Mouse (Mus musculus) embryo, embryonic 10.5 days (tissue): ENCODE results near the gene Insig1.

Source experiments
- DNase-seq: peaks from one replicate; pipeline ENCODE4 v3.0.0-alpha.2; 2015; ENCODE audit warnings: low spot score

The Insig1 gene

DNA sequence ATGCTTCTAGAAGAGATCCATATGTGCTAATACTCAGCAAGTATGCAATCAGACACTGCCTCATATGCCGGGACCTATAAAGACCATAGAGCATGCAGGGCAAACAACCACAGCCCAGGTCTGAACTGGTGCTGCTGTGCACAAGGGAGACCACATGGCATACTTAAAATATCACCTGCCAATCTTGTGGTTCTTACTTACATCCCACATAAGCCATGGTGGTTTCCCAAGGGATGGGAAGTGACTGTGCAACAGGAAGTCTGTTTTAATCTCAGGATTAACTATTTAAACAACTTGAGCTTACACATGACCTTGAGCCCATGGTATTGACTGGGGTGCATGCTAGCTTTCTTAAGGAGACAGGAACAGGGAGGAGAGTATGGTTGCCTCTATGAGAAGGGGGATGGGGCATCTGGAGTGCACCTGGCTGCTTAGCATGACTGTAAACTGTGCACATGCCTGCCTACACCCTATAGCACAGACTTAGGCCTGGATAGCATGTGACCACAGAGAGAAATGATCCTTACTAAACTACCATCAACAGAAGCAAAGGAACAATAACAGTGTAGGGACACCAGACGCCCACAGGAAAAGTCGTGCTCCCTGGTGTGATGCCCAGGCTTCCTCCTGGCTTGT, 7.1 kb upstream of the Insig1 start:
- no peak for DNase-seq

DNA sequence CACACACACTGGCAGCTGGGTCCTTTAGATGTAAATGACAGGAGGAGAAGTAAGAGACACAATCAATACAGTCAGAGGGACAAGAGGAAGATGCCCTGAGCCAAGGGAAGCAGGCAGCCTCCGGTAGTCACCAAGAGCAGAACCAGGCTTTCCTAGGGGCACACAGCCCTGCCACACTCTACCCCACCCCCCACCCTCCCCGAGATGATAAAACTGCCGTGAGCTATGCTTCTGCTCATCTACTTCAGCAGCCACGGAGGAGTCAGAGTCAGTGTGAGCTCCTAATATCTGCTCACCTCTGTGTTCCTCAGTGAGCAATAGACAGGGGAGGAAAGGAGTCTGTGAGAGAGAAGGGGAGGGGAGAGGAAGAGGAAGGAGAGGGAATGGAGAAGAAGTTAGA, 5.9 kb upstream of the Insig1 start:
- DNase-seq: no peak

DNA sequence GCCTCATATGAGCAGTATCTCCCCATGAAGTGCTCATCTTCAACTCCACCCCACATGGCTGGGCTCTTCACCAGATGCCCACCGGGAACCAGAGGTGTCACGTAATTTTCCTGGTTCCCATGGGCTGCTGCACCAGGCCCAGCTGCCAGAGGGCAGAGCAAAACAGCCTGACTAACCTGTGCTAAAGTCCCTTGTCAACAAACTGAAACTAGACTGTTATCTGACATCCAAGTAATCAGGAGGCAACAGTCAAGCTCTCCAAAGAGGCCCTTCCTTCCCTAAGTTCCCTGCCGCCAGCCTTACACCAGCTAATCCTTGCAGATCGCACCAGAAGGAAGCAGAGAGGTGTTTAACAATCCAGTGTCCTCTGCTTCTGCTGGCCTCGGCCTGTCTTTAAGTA, 4.9 kb upstream of the Insig1 start:
- DNase-seq: no peak

DNA sequence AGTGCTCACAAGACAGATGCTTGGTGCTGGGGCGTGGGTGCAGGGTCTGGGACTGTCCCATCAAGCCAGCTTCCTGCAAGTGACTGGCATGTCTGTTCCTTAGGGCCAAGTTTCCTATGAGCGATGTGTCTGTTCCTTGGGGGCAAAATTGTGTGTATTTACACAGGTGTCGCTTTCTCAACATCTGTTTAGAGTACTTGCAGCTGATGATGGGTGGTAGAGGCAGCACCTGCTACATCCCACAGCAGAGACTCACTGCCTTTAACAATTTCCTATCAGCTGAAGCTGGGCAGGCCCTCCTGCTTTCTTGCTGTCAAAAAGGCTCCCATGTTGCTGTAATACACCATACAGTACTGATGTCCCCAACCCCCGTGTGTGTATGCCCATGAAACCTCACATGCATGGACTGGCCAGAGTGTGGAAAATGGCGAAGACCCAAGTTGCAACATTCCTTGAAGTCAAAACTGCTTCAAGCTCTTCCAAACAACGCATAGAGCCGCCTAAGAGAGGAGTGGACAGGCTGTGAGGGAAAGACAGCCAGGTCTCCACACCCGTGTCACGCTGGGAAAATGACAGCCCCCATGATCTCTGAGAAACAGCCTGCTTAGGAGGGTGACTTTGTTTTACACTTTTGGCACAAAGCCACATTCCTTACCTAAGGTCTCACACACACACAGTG, 875 bp upstream of the Insig1 start:
- peak; percentile 27 for DNase-seq

DNA sequence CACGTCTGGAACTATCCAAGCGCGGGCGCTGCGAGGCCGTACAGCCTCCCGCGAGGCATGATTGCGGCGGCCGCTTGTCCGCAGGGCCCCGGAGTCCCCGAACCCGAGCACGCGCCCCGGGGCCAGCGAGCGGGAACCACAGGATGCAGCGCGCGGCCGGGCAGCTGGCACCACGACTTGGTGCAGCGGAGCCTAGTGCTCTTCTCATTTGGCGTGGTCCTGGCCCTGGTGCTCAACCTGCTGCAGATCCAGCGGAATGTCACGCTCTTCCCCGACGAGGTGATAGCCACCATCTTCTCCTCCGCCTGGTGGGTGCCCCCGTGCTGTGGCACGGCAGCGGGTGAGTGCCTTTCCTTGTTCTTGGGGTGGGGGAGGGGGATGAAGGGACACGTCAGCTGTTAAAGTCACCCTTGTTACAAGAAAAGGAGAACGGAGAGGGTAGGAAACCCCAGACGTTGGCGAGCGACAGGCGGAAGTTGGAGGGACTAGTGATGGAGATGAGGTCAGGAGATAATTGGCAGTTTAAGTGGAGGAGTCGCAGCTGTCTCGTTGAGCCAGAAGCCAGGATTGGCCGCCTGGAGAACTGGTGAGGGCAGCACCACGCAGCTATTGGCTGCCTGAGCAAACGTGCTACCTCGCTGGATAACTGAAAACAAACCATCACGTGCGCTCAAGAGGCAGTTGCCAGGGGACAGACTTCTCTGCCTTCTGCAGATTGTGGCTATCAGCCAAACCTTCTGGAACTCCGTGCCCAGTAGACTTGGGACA, 477 bp downstream of the Insig1 start:
- DNase-seq: peak; percentile 94

DNA sequence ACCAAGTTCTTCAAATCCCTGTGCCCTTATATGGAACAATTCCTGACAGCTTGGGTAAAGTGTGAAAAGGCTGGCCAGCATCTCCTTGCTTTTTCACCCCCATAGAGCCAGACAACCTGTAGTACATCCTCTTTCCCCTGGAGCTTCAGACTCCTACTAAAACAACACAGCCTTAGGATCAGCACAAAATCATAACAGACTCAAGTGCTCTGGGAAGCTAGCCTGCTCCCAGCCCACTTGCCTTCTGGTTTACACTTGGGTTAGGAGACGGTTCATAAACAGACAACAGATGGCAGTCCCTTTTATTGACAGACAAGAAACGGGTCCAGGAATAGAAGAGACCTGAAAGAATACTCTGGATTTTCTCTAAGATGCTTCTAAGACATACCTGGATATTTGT, 8.3 kb downstream of the Insig1 start:
- DNase-seq: no peak

DNA sequence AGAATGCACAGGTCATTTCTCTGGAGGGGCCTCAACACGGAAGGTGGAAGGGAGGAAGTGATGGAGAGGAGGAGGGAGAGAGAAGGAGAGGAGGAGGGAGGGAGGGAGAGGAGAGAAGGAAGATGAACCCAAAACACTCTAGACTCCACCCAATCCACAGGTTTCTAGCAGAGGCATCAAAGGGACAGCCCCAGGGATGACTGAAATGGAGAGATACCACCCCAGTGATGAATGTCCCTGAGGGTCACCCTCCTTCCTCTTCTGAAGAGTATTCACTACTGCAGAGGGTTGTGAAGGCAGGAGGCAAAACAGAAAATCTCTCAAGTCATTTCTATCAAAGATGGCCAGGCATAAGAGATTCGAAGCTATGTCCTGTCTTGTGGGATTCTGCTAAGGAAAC, 10.0 kb downstream of the Insig1 start:
- DNase-seq: no peak

DNA sequence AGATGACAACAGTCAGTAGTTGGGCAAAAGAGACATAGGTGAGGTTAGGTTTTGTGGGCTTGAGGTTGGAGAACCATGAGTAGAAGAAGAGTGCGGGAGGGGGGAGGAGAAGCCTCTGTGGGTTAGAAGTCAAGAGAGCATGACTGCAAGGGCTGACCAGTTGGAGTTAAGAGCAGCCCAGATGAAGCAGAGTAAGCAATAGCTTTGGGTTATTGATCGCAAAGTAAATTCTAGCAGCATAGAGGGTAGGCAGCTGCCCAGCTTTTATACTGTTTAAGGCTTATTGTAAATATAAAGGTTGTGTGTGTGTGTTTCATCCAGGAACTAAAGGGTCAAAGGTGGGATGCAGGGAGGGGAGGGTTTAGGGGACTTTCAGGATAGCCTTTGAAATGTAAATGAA, 10.7 kb downstream of the Insig1 start:
- DNase-seq: no peak

DNA sequence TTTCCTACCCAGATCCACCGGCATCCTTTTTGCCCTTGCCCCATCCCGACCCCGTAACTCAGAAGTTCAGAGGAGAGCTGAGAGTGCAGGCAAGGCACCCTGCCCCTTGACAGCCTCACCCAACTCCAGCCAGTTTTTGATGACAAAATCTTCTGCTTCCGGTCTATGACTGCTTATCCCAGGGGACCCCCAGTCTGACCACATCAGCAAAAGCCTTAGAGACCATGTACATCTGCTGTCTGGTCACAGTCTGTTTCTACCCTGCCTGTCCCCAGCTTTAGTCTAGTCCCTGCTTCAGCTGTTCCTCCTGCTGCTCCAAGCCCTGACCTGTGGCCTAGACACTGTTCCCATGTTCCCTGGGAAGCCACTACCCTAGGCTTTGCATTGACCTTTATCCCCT, 11.1 kb downstream of the Insig1 start:
- no peak for DNase-seq

DNA sequence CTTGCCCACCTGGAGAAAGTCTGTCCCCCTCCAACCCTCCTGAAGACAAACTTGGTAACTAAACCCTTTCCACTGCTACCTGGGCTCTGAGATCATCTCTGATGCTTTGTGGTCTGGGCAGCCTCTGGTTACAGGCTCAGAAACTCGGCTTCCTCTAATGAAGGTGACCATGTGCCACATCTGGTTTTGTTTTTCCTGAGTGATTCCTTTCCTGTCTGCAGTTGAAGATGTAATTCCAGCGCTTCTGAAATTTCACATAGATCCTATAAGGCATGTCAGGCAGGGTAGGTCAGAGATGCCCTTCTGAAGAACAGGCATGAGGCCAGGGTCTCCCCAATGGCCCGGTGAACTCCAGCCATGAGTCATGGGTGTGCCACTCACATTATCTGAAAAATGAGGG, 11.6 kb downstream of the Insig1 start:
- peak; percentile 37 for DNase-seq

DNA sequence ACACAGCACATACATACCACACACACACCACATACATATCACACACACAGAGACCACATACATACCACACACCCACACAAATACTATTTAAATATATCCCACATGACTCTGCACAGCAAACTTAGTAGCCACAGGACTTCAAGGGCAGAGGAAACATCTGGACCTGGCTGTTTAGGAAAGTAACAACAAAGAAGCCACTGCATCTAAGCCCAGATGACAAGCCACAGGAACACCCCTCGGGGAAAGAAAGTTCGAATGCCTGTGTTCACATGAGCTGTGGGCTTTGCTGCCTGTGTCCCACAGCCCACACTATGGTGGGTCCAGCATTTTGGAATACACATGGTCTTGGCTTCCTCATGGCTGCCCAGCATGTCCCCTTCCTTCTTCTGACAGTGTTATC, 13.6 kb downstream of the Insig1 start:
- no peak for DNase-seq

DNA sequence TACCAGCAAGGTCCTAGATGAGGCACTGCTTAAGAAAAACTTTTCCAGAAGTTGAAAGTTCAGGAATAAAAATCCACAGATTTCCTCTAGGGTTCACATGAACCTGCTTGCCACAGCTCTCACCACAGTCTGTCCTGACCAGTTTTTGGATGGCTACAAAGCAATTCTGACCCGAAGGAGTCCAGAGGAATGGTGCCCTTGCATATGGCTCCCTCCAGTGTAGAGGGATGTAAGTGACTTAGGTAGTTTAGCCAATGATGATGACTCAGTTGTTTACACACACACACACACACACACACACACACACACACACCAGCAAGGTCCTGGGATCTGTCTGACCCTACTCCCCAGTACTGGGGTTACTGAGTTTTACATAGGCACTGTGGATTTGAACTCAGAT, 19.4 kb downstream of the Insig1 start:
- DNase-seq: no peak

DNA sequence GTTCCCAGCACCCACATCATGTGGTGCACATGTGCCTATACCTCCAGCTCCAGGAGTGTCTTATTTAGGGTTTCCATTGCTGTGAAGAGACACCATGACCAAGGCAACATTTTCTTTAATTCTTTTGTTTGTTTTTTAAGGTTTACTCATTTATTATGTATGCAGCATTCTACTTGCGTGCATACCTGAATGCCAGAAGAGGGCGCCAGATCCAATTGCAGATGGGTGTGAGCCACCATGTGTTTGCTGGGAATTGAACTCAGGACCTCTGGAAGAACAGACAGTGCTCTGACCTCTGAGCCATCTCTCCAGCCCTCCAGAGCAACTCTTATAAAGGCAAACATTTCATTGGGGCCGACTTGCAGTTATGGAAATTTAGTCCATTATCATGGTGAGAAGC, 21.2 kb downstream of the Insig1 start:
- no peak for DNase-seq

DNA sequence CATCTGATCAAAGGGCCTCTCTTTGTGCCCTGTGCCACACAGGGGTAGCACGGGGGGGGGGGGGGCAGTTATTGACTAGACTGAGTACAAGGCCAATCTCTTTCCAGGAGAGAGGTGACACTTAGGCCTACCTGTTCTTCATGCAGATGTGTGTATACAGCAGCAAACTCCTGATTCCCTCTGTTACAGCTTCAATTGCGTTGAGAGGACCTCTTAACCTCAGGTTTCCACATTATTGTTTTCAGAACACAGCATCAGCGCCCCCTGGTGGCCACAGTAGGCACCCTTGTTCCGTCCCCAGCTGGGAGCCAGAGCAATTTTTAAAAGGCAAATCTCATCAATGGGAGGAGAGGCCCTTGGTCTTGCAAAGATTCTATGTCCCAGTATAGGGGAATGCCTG, 22.7 kb downstream of the Insig1 start:
- DNase-seq: peak; percentile 89

DNA sequence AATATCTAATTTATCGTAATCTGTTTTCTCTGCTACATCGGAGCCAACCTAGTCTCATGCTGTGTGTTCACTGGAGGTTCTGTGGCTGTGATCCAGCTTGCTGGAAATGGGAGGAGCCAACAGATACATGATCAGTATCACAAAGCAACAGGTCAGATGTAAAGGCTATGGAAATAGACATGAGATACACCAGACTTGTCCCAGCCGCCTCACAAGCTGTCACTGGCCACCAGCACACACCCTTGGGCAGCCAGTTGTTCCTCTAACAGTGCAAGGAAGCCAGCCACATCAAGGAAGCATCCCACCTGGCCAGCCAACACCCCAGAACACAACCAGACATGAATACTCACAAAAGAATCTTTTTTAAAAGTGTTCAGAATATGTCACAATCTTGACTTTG, 23.2 kb downstream of the Insig1 start:
- no peak for DNase-seq

DNA sequence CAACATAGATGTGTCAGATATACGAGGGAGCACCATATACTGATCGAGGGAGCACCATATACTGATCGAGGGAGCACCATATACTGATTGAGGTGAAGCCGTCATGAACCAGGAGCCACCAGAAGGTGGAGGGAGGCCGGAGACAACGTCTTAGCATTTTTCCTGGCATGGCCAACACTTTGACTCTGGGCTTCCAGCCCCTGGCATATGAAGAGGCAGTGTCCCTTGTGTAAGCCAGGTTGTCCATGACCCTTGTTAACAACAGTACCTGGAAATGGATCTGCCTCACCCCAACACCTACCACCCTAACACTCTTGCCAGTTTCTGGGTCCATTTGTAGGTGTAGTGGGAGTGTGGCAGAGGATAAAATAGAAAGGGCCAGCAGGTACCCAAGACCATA, 23.7 kb downstream of the Insig1 start:
- DNase-seq: no peak

DNA sequence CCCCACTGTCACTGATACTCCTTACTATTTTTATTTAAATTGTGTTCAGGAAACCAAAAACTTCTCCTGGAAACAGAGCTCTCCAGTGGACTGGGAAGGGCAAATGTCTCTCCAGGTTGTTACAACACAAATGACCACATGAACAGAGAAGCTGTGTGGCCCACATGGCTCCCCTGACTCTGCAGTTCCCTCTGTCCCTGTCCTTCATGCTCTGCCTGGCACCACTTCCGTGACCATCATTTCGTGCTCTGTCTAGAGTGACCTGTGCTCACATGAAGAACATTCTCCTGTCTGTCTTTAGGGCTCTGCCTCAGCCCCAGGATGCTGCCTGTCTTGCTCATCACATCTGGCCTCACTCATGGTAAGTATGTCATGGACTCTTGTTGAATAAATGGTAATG, 24.5 kb downstream of the Insig1 start:
- no peak for DNase-seq

DNA sequence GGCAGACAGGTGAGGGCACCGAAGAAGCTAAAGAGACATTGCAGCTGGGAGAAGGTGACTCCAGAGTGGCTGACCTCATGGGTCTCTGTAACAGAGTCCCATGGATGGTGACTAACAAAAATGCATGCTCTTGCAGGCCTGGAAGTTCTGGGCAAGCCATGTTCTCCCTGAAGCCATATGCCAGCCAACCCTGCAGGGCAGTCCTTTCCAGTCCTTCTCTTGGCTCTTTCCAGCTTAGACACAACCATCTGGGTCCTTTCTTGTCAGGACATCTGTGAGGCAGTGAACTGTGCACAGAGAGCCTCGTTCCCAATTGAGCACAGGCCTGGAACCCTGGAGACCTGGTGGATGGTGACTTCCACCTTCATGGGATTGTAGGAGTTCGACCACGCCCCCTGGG, 35.8 kb downstream of the Insig1 start:
- no peak for DNase-seq

DNA sequence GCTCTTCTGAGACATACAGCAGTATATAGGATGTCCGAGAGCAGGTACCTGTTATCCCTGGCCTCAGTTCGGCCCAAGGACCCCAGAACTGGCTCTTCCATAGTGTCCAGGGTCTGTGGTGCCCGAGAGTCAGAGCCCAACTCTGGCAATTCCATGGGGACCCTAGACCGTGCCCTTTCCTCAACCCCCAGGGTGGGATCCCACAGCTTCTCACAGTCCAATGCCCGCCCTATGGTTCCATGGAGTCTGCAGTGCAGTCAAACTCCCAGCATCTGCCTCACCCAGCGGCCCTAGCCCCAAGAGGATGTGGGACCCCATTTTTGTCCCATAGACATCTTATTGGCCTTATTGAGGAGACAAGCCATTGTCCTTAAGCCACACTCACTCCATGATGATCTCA, 36.8 kb downstream of the Insig1 start:
- no peak for DNase-seq

DNA sequence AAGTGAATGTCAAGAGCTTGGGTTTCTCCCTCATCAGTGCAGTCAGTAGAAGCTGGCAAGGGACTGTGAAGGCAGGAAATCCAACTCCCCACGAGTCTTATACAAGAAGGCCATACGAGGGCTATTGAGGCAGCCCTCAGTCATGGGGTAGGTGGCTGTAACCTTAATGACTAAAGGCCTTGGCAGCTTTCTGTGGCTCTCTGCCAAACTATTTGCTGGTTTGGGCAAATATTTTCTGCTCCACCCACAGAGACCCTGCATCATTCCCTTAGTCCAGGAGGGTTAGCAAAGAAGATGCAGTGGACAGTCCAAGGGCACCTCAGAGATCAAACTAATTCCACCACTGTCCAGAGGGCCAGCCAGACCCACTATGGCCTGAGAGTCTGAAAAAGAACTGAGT, 39.7 kb downstream of the Insig1 start:
- no peak for DNase-seq

DNA sequence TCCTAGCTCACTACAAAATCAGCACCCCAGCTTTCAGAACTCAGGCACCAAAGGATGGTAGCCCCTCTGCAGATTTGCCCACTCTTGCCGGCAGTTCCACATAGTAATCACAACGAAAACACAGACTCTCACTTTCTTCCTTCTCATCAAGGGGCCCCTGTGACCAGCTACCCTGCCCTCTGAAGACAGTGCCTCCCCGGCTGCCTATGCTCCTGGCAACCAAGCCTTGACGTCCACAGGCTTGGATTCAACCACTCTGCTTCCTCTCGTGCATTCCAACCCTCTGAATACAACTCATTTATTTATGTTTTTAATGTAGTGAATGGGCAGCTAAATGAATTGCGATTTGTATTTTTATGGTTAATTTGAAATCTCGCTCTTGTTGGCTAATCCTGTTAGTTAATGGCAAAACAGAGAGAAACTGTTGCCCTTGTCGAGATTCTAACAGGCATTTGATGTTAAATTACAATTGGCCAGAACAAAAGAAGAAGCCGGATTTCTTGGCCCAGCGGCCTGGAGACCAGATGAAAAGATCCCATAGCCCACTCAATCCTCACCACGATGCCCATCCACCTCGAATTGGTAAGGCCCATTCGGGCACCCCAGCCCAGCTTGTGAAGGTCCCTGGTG, 46.2 kb downstream of the Insig1 start:
- DNase-seq: peak; percentile 36

DNA sequence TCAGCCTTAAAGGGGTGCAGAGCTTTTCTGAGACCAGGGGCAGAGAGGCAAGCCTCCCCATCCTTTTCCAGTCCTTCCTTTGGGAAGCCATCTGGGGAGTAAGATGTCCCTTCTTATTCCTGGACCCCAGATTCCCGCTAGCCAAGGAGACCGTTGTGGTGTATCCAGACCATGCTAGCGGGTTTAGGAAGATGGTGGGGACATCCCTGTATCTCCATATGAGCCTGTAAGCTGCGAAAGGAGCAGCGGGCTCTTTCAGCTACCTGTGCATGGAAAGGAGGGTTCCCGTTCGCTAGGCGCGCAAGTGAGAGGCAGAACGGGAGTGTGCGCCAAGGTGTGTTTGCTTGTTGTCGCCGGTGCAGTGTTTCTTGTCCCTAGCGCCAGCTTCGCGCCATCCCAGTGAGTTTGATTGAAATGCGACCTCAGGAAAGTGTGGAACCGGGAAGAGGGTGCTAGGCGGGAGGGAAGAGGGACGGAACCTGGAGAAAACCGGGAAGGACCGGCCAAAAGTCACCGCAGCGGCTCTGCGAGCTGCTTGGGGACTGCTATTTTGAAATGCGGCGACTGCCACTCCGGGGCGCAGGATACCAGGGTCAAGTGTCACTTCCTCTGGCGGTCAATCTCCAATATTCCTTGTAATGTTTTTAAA, 46.8 kb downstream of the Insig1 start:
- peak; percentile 81 for DNase-seq

DNA sequence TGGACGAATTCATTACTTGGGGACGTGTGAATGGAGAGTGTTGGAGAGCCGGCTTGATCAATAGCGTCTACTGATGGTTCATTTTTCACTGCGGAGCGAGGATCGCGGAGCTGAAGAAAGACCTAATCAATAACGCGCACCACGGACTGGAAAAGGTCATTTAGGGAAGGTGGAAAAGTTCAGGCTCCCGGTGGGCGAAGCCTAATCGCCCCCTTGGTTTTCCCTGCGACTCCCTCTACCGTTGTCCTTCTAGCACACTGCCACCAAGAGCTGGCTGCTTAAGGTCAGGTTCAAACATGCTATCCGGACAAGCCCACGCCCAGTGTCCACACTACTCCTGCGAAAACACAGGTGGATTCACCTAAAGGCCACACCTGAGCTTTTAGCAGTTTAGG, 47.4 kb downstream of the Insig1 start:
- DNase-seq: no peak
